Mouse (Mus musculus): ENCODE results near the gene Serpina6. TPM values are rescaled to one million over a fixed set of nuclear protein-coding genes. Genes with fewer than 3 reads are reported as not detected.
"Not testable (repeated sequence)": the region's sequence is repeated elsewhere in the genome, so short reads cannot be mapped to it uniquely, and the experiment has no call there.

The Serpina6 gene
- polyA plus RNA-seq, 1 experiment from 2014 or later = not detected

GRCm38 (mm10) chr12:103683775-103684174, 26.8 kb upstream of the Serpina6 start:
- no peak overlapping the region for H3K9ac ChIP-seq
- WGBS = 71% methylated on average over 4 of the region's 4 CpGs
- ATAC-seq (ENCODE audit: low FRiP score) = no peak

GRCm38 (mm10) chr12:103681739-103682138, 24.7 kb upstream of the Serpina6 start:
- Histone ChIP-seq H3K27ac (no peak overlapping the region), H3K4me2 (replicated peaks) (no peak overlapping the region), H3K36me3 (replicated peaks; ENCODE audit: control insufficient read depth, insufficient read depth) (no peaks in the 10 kb centered on the region), H3K9me3 (ENCODE audit: control insufficient read depth, low read length) (no peaks in the 10 kb centered on the region), H3K4me3 (replicated peaks; ENCODE audit: low read length) (no peak overlapping the region), H3K4me1 (replicated peaks; ENCODE audit: control insufficient read depth, insufficient read depth, low read length) (no peaks in the 10 kb centered on the region), H3K27me3 (ENCODE audit: control insufficient read depth, insufficient read depth, low read length) (no peaks in the 10 kb centered on the region), H3K9ac (no peak overlapping the region)
- ATAC-seq (ENCODE audit: low FRiP score) (no peak), DNase-seq (ENCODE audit: low spot score) (no peak)
- WGBS = 86% methylated on average over 2 of the region's 2 CpGs

More at GRCm38 (mm10) chr12:103683775-103684174, 26.8 kb upstream of the Serpina6 start:
- Histone ChIP-seq H3K4me3 (replicated peaks; ENCODE audit: low read length) (no peak overlapping the region), H3K27me3 (ENCODE audit: control insufficient read depth, insufficient read depth, low read length) (no peaks in the 10 kb centered on the region), H3K4me2 (replicated peaks) (no peak overlapping the region), H3K9me3 (ENCODE audit: control insufficient read depth, low read length) (no peaks in the 10 kb centered on the region), H3K4me1 (replicated peaks; ENCODE audit: control insufficient read depth, insufficient read depth, low read length) (no peaks in the 10 kb centered on the region), H3K27ac (no peak overlapping the region), H3K36me3 (replicated peaks; ENCODE audit: control insufficient read depth, insufficient read depth) (no peaks in the 10 kb centered on the region)
- no peak for DNase-seq (ENCODE audit: low spot score)

GRCm38 (mm10) chr12:103681169-103681568, 24.2 kb upstream of the Serpina6 start:
- DNase-seq (ENCODE audit: low spot score) (no peak), ATAC-seq (ENCODE audit: low FRiP score) (no peak)
- Histone ChIP-seq H3K9ac (no peak overlapping the region), H3K27me3 (ENCODE audit: control insufficient read depth, insufficient read depth, low read length) (no peaks in the 10 kb centered on the region), H3K4me1 (replicated peaks; ENCODE audit: control insufficient read depth, insufficient read depth, low read length) (no peaks in the 10 kb centered on the region), H3K4me2 (replicated peaks) (no peak overlapping the region), H3K4me3 (replicated peaks; ENCODE audit: low read length) (no peak overlapping the region), H3K9me3 (ENCODE audit: control insufficient read depth, low read length) (no peaks in the 10 kb centered on the region), H3K36me3 (replicated peaks; ENCODE audit: control insufficient read depth, insufficient read depth) (no peaks in the 10 kb centered on the region), H3K27ac (no peak overlapping the region)
- 87% methylated on average over 2 of the region's 2 CpGs for WGBS

GRCm38 (mm10) chr12:103679853-103680252, 22.8 kb upstream of the Serpina6 start:
- not testable (repeated sequence) for H3K36me3 ChIP-seq (replicated peaks; ENCODE audit: control insufficient read depth, insufficient read depth); H3K4me2 ChIP-seq (replicated peaks); DNase-seq (ENCODE audit: low spot score); H3K27ac ChIP-seq; ATAC-seq (ENCODE audit: low FRiP score); H3K4me1 ChIP-seq (replicated peaks; ENCODE audit: control insufficient read depth, insufficient read depth, low read length); H3K9me3 ChIP-seq (ENCODE audit: control insufficient read depth, low read length); H3K4me3 ChIP-seq (replicated peaks; ENCODE audit: low read length); H3K9ac ChIP-seq; H3K27me3 ChIP-seq (ENCODE audit: control insufficient read depth, insufficient read depth, low read length)
- 97% methylated on average over 1 of the region's 1 CpGs for WGBS

GRCm38 (mm10) chr12:103676039-103676438, 19.0 kb upstream of the Serpina6 start, which contains the start of gene Serpina16:
Serpina16 (minus strand) TSS chr12:103676139.
- no peak for DNase-seq (ENCODE audit: low spot score)
- H3K27me3 ChIP-seq (ENCODE audit: control insufficient read depth, insufficient read depth, low read length) = no peaks in the 10 kb centered on the region

GRCm38 (mm10) chr12:103673179-103673578, 16.2 kb upstream of the Serpina6 start:
- no peaks in the 10 kb centered on the region for H3K36me3 ChIP-seq (replicated peaks; ENCODE audit: control insufficient read depth, insufficient read depth)
- peak; percentile 27 for DNase-seq (ENCODE audit: low spot score)
- 85% methylated on average over 2 of the region's 2 CpGs for WGBS

More at GRCm38 (mm10) chr12:103676039-103676438, 19.0 kb upstream of the Serpina6 start, which contains the start of gene Serpina16:
- no peaks in the 10 kb centered on the region for H3K36me3 ChIP-seq (replicated peaks; ENCODE audit: control insufficient read depth, insufficient read depth)
- H3K9me3 ChIP-seq (ENCODE audit: control insufficient read depth, low read length) = no peaks in the 10 kb centered on the region
- no peak within 1 kb of the TSS for H3K4me2 ChIP-seq (replicated peaks)
- H3K4me1 ChIP-seq (replicated peaks; ENCODE audit: control insufficient read depth, insufficient read depth, low read length) = no peaks in the 10 kb centered on the region
- WGBS = 96% methylated on average over 1 of the region's 1 CpGs
- H3K27ac ChIP-seq = no peak within 1 kb of the TSS
- no peak within 1 kb of the TSS for H3K4me3 ChIP-seq (replicated peaks; ENCODE audit: low read length)
- ATAC-seq (ENCODE audit: low FRiP score) = no peak
- H3K9ac ChIP-seq = no peak within 1 kb of the TSS

GRCm38 (mm10) chr12:103671483-103671882, 14.5 kb upstream of the Serpina6 start:
- Histone ChIP-seq H3K36me3 (replicated peaks; ENCODE audit: control insufficient read depth, insufficient read depth) (no peaks in the 10 kb centered on the region), H3K9ac (no peak overlapping the region), H3K4me1 (replicated peaks; ENCODE audit: control insufficient read depth, insufficient read depth, low read length) (no peaks in the 10 kb centered on the region), H3K9me3 (ENCODE audit: control insufficient read depth, low read length) (no peaks in the 10 kb centered on the region), H3K4me2 (replicated peaks) (no peak overlapping the region), H3K27ac (no peak overlapping the region), H3K27me3 (ENCODE audit: control insufficient read depth, insufficient read depth, low read length) (no peaks in the 10 kb centered on the region), H3K4me3 (replicated peaks; ENCODE audit: low read length) (no peak overlapping the region)
- ATAC-seq (ENCODE audit: low FRiP score) (no peak), DNase-seq (ENCODE audit: low spot score) (no peak)
- 80% methylated on average over 3 of the region's 3 CpGs for WGBS

More at GRCm38 (mm10) chr12:103673179-103673578, 16.2 kb upstream of the Serpina6 start:
- H3K9me3 ChIP-seq (ENCODE audit: control insufficient read depth, low read length) = no peaks in the 10 kb centered on the region
- no peak overlapping the region for H3K4me3 ChIP-seq (replicated peaks; ENCODE audit: low read length)
- no peaks in the 10 kb centered on the region for H3K4me1 ChIP-seq (replicated peaks; ENCODE audit: control insufficient read depth, insufficient read depth, low read length)
- H3K4me2 ChIP-seq (replicated peaks) = no peak overlapping the region
- no peaks in the 10 kb centered on the region for H3K27me3 ChIP-seq (ENCODE audit: control insufficient read depth, insufficient read depth, low read length)
- no peak overlapping the region for H3K9ac ChIP-seq
- no peak overlapping the region for H3K27ac ChIP-seq
- ATAC-seq (ENCODE audit: low FRiP score) = no peak

GRCm38 (mm10) chr12:103670964-103671363, 14.0 kb upstream of the Serpina6 start:
- DNase-seq (ENCODE audit: low spot score) (no peak), ATAC-seq (ENCODE audit: low FRiP score) (no peak)
- Histone ChIP-seq H3K36me3 (replicated peaks; ENCODE audit: control insufficient read depth, insufficient read depth) (no peaks in the 10 kb centered on the region), H3K4me3 (replicated peaks; ENCODE audit: low read length) (no peak overlapping the region), H3K4me1 (replicated peaks; ENCODE audit: control insufficient read depth, insufficient read depth, low read length) (no peaks in the 10 kb centered on the region), H3K27me3 (ENCODE audit: control insufficient read depth, insufficient read depth, low read length) (no peaks in the 10 kb centered on the region), H3K9ac (no peak overlapping the region), H3K4me2 (replicated peaks) (no peak overlapping the region), H3K9me3 (ENCODE audit: control insufficient read depth, low read length) (no peaks in the 10 kb centered on the region), H3K27ac (no peak overlapping the region)
- WGBS = 79% methylated on average over 2 of the region's 2 CpGs

- no peaks in the 10 kb centered on the region for H3K36me3 ChIP-seq (replicated peaks; ENCODE audit: control insufficient read depth, insufficient read depth)
- no peaks in the 10 kb centered on the region for H3K4me1 ChIP-seq (replicated peaks; ENCODE audit: control insufficient read depth, insufficient read depth, low read length)
- H3K4me2 ChIP-seq (replicated peaks) = no peak overlapping the region
- H3K27me3 ChIP-seq (ENCODE audit: control insufficient read depth, insufficient read depth, low read length) = no peaks in the 10 kb centered on the region
- ATAC-seq (ENCODE audit: low FRiP score) = no peak
- no peak for DNase-seq (ENCODE audit: low spot score)
- 82% methylated on average over 5 of the region's 5 CpGs for WGBS
- no peak overlapping the region for H3K9ac ChIP-seq
- no peak overlapping the region for H3K27ac ChIP-seq
- H3K4me3 ChIP-seq (replicated peaks; ENCODE audit: low read length) = no peak overlapping the region
- H3K9me3 ChIP-seq (ENCODE audit: control insufficient read depth, low read length) = no peaks in the 10 kb centered on the region
These were observed 13.3 kb upstream of the Serpina6 start for GRCm38 (mm10) chr12:103670344-103670743.

- H3K9ac ChIP-seq = no peak overlapping the region
- H3K27ac ChIP-seq = no peak overlapping the region
- H3K9me3 ChIP-seq (ENCODE audit: control insufficient read depth, low read length) = no peaks in the 10 kb centered on the region
- no peak overlapping the region for H3K4me2 ChIP-seq (replicated peaks)
- no peaks in the 10 kb centered on the region for H3K27me3 ChIP-seq (ENCODE audit: control insufficient read depth, insufficient read depth, low read length)
- DNase-seq (ENCODE audit: low spot score) = no peak
- no peak for ATAC-seq (ENCODE audit: low FRiP score)
- H3K4me1 ChIP-seq (replicated peaks; ENCODE audit: control insufficient read depth, insufficient read depth, low read length) = no peaks in the 10 kb centered on the region
- H3K4me3 ChIP-seq (replicated peaks; ENCODE audit: low read length) = no peak overlapping the region
- WGBS = 93% methylated on average over 3 of the region's 3 CpGs
- no peaks in the 10 kb centered on the region for H3K36me3 ChIP-seq (replicated peaks; ENCODE audit: control insufficient read depth, insufficient read depth)
These were observed 8.3 kb upstream of the Serpina6 start for GRCm38 (mm10) chr12:103665286-103665685.

Measured in hindbrain, embryonic 14.5 days (tissue).